Mouse (Mus musculus) thymus, postnatal 25 days (tissue): ENCODE results near the gene Mta1.
A peak's percentile ranks its signal among the peaks of the same experiment; 100 is the strongest.

Source experiments
- DNase-seq: peaks from one replicate; pipeline ENCODE4 v3.0.0; 2022

Mta1 gene

GRCm38 (mm10) chr12:113150591-113150990 lies 52.5 kb downstream of the Mta1 start:
- DNase-seq: no peak

DNA sequence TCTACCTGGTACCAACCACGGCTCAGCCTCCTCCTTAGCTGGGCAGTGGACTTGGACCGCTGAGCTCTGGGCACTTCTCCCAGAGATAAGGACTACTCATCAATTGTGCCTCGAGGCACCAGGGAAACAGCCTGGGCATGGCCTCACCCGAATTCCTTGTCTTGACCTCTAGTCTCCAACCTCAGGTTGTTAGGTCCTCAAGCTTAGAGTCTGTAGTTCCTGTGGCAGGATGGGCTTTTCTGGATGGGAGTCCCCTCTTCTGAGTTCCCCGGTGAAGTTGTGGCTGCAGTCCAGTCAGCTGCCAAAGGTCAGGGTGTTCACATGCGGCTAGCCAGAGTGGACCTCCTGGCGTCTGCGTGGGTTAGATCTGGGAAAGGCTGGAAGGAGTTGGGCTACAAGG lies 53.0 kb downstream of the Mta1 start:
- DNase-seq: no peak

DNA sequence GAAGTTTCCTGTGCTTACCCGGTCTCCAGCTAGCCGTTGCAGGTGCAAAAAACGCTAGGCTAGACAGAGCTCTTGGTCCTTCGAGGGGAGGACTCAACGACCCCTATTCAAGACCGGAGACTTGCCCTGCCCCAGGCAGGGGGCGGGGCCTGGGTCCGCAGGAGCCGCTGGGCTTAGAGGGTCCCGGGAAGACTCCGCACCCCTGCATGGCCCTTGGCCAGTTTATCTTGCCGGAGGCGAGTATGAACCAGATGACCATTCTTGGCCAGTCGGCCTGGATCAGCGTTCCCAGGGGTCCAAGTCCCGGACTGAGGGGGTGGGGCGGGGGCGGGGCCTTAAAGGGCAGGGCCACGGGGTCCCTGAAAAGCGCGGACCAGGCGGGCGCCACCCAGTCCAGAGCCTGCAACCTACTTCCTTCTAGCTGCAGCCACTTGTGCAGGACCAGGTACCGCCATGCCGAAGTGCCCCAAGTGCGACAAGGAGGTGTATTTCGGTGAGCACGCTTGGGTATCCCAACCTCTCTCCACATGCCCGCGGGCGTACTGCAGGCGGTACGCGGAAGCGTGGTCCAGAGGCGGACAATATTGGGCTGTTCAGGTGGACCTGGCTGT lies 53.7 kb downstream of the Mta1 start:
- peak; percentile 64 for DNase-seq

GRCm38 (mm10) chr12:113152272-113152661 lies 54.2 kb downstream of the Mta1 start:
- DNase-seq: peak; percentile 77

- DNase-seq: no peak
Observed at GRCm38 (mm10) chr12:113152991-113153525, 55.0 kb downstream of the Mta1 start.

- DNase-seq: no peak
Observed at GRCm38 (mm10) chr12:113153971-113154370, 55.9 kb downstream of the Mta1 start.

DNA sequence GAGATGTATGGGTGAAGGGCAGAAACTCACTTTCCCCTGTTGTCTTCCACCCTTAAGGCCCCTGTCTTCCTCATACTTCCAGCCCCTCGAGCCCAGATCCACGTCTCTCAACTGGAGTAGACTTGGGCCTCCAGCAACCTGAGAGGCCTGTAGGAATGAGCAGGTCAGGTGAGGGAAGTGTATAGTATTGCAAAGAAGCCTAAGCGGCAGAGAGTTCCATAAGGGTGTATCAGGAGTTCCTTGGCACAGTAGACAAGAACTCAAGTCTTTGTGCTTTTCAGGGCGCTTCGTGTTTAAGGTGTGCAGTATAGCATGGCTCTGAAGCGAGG lies 56.6 kb downstream of the Mta1 start:
- no peak for DNase-seq

DNA sequence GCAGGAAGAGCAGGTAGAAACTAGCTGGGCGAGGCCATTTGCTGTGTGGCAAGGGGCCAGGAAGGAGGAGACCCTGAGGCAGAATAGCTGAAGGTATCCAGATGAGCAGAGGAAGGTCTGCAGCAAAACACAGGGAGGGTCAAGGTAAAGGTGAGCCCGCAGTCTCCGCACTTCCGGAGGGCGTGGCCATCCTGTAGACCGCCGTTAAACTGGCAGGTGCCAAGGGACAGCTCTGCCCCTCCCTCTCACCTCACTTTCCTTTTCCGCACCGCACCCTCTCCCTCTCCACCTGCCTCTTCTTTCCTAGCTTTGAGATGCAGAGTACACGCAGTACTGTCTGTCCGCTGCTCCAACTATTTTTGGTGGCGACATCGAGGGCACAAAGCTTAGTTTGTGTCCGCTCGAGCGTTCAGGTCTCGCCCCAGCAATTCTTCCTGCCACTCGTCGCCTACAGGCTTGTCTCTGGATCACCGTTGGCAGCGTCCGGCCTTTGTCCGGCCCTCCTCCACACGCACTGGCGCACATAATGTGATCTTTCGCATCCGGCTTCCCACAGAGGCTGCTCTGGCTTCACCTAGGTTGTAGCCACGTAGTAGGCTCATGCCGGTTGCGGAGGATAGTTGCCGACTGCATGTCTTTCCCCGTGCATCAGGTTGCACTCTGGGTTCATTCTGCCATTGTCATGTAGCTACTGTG lies 57.1 kb downstream of the Mta1 start:
- DNase-seq: peak; percentile 74

- peak; percentile 100 for DNase-seq
Observed at GRCm38 (mm10) chr12:113155887-113156539, 57.9 kb downstream of the Mta1 start, which contains the start of gene Tedc1. Gene Tedc1, plus strand, starts transcription at chr12:113156421.

GRCm38 (mm10) chr12:113156540-113156929 lies 58.5 kb downstream of the Mta1 start:
- peak; percentile 66 for DNase-seq

- DNase-seq: no peak
Observed at GRCm38 (mm10) chr12:113157002-113157401, 58.9 kb downstream of the Mta1 start.

DNA sequence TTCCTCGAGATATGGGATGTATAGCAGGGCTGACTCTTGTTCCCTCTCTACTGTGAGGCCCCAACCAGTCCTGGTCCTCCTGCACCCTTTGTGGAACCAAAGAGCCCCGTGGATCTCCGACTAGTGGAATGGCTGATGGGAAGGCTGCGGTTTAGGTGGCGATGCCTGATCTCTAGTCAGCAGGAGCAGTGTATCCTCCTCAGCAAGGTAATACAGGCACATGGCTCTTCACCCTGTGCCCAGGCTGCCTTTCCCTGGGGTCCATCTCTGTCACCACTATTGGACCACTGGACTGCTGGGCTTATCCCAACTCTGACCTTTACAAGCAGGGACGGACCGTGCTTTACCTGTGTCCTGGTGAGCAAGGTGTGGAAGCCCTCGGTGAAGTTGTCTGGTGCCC lies 59.4 kb downstream of the Mta1 start:
- no peak for DNase-seq

DNA sequence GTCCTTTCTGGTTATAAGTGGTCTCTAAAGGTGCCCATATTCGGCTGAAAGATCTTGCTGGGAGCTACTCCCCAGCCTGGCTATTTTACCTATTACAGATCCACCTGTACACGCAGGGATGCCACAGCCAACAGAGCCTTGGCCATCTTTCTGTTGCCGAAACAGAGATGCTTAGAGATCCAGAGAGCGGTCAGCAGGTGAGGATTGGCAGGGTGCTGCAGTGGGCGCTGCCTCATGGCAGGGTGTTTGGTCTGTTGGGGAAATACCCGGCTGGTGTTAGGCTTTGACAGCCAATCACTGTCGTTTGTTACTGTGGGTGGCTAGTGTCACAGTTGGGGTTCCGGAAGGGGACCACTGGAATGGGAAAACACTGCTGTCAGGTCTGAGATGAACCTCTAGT lies 59.9 kb downstream of the Mta1 start:
- DNase-seq: no peak

DNA sequence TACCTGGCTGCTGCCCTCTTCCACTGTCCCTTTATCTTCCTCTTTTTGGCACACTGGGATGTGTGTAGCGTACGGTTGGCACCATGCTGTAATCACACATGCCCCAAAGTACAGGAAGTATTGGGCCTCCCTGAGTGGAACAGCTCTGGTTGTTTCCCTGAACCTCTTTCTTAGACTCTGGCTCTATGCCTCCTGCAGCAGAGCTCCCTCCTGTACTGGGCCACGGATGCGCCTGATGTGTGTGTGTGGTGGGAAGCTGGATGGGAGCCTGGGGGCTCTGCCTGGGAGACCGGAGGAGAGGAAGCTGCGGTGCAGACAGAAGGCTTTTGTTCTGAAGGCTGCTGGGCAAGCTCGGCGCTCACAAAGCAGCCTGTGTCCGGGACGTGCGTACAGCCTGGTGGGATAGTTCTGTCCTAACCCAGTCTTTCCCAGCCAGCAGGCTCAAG lies 65.5 kb downstream of the Mta1 start:
- no peak for DNase-seq

DNA sequence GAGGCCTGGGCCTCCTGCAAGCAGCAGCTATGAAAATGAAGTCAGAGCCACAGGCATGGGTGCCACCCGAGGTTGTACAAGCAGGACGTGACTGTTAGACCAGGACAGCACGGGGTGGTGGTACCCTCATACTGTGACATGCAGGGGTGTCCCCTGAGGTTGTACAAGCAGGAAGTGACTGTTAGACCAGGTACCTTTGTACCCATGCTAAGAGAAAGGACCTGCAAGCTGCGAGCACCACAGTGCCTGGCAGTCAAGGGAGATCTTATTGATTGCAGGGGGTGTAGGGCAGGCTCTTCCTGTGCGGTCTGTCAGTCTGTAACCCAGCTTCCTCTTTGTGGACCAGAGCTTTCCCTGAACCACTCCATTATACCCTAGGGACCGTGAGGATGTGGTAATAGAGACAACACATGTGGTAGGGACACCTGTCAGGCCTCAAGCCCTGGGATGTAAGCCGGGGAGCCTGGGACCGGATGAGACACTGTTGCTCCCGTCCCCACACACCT lies 70.0 kb downstream of the Mta1 start:
- peak; percentile 55 for DNase-seq

GRCm38 (mm10) chr12:113176960-113177725 lies 79.1 kb downstream of the Mta1 start:
- no peak for DNase-seq

- no peak for DNase-seq
Observed at GRCm38 (mm10) chr12:113181020-113181419, 82.9 kb downstream of the Mta1 start.

GRCm38 (mm10) chr12:113184945-113185344 lies 86.9 kb downstream of the Mta1 start:
- peak; percentile 23 for DNase-seq

DNA sequence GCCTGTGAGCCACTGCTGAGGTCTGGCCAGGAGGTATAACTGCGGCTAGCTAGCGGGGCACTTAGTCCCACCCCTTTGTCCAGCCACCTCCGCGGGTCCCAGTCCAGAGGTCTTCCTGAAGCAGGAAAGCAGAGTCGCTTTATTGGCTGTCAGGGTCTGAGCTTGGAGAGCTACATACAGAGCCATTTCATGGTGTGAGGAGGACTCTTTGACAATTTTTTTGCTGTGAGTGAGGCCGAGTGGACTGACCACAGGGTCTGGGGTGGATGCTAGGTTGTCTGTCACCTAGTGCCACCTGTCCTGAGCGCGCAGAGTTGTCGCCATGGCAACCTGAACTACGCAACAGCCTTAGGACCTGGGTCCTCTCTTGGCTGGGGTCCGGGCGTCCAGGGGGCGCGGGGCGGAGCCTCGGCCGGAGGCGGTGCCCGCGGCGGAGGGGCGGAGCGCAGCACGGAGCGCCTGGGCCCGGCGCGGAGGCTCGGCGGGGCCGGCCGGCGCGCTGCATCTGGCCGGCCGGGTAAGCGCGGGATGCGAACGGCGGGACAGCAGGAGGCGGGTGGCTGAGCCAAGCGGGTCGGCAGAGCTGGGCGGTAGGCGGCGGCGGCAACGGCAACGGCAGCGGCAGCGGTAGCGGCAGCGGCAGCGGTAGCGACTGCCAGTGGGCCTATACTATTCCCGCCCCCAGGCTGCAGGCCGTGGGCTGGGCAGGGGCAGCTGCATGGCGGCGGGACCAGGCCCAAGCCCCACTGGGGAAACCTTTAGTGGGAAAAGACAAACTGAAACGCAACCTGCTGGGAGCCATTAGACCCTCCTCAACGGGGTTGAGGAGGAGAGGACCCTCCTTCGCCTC lies 87.6 kb downstream of the Mta1 start, which contains the start of gene Tmem121:
Gene Tmem121 (plus strand): TSS at position 489 of the 850 bp plus-strand sequence.
- DNase-seq: peak; percentile 54

DNA sequence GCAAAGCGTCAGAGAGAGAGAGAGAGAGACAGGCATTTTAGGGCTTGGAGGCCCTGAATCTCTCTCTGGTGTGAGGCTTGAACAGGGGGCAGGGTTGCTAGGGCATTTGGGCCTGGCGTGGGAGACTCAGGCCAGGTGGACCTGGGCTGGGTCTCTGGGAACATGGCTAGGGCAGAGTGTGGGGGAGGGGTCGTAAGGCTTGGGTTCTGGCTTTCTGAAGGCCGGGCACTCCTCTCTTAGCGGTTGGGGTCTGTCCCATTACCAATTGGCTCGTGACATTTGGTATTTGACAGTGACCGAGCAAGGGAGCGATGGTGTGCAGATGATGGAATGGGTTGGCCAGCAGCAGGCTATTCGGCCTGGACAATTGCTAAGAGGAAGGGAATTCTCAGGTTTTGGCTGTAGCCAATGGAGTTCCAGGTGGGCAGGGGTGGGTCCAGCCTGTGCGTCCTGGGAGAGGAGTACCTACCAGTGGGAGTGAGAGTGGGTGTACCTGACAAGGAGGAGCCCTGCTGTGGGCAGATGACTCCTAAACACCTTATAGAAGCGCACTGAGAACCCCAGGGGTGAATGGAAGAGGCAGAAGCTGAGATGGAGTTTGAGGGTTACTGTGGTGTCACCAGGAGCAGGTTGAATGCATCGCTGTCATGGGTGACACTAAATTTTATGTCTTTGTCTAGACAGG lies 88.4 kb downstream of the Mta1 start:
- peak; percentile 16 for DNase-seq
